Mouse (Mus musculus) fibroblast of lung, adult 2 months (primary cell): ENCODE data around the gene Ubxn6.
"Not testable (repeated sequence)": the region's sequence is repeated elsewhere in the genome, so short reads cannot be mapped to it uniquely, and the experiment has no call there.

Experiments used
- DNase-seq: peaks from one replicate; pipeline ENCODE4 v3.0.0-alpha.2; 2011; ENCODE audit warnings: low read depth

Gene Ubxn6

DNA sequence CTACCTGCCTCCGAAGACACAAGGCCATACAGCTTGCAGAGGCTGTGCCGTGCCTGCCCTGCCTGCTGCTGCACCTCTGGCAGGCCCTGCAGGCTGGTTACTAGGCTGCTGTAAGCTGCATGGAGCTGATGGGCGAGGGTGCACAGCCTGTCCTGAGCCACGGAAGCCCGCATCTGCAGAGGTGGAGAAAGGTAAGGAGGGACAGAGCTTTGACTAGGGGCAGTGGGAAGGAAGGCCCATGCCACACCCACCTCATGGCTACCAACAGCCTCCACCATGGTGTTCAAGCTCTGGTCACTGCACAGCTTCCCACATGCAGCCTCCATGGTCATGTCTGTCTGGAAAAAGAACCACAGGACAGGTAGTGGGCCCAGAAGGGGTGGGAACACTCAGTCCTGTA lies 27.3 kb upstream of the Ubxn6 start:
- no peak for DNase-seq

DNA sequence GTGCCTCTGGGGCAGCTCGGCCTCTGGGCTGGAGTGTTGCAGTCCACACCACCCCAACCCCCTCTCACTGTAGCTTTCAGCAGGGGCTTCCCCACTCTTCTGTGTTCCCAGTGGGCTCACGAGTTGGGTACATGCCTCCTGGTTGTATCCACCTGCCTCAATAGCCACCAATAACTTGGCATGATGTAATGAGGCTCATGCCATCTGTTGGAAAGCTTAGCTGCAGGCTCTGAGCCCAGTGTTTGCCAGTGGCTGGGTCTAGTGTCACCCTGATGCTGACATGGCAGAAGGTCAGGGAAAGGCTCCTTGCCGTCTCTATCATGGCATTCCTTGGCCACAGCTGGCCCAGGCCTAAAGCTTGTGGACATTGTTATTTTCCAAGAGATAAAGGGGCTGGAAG lies 26.0 kb upstream of the Ubxn6 start:
- no peak for DNase-seq

DNA sequence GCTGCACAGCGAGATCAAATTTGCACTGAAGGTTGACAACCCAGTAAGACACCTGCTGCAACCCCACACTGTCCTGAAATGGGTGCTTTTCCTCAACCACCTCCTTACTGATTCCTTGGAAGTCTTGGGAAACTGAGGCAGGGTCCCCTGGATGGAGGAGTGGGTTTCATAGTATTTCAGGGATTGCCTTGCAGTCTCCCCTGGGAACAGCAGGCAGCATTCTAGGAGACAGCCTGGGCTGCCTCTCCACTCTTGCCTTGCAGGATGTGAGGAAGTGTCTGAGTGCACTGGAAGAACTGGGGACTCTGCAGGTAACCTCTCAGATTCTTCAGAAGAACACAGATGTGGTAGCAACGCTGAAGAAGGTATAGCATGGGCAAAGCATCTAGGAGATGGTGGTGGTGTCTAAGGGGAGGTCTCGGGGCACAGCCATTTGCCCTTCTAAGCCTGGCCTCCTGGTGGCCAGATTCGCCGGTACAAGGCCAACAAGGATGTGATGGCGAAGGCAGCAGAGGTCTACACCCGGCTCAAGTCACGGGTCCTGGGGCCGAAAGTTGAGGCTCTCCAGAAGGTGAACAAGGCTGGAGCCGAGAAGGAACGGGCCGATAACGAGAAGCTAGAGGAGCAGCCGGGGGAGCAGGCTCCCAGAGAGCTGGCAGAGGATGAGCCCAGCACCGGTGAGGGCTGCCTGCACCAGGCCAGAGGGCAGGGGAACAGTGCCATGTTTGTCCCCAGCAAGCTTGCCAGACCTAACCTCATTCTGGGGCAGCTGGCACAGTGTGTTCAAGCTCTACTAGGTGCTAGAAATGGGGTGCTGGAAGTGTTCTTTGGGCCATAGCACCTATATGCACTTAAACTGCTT lies 24.1 kb upstream of the Ubxn6 start:
- no peak for DNase-seq

DNA sequence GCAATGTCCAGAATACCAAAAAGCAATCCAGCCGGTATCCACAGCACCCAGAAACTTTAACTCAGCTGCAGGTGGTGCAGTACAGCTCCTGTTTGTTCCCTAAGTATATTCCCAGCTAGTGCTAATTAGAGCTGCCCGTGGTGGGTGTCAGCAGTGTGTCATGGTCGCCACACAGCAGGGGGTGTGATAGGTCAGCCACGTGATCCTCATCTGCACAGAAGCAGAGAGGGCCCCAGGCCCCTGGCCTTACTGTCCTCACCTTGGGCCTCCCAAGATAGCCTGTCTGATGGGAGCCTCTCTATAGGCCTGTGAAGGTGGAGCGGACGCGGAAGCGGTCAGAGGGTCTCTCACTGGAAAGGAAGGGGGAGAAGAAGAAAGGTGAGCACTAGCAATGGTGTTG lies 23.4 kb upstream of the Ubxn6 start:
- no peak for DNase-seq

DNA sequence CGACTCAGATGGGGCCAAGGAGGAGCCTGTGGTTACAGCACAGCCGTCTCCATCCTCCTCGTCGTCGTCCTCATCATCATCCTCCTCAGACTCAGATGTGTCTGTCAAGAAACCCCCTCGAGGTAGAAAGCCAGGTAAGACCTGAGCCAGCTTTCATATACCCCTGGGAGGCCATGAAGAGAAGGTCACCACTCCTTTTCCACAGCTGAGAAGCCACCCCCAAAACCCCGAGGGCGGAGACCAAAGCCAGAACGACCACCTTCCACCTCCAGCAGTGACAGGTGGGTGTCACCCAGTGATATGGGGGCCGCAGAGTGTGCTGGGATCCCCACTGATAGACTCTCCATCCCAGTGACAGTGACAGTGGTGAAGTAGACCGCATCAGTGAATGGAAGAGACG lies 22.1 kb upstream of the Ubxn6 start:
- no peak for DNase-seq

DNA sequence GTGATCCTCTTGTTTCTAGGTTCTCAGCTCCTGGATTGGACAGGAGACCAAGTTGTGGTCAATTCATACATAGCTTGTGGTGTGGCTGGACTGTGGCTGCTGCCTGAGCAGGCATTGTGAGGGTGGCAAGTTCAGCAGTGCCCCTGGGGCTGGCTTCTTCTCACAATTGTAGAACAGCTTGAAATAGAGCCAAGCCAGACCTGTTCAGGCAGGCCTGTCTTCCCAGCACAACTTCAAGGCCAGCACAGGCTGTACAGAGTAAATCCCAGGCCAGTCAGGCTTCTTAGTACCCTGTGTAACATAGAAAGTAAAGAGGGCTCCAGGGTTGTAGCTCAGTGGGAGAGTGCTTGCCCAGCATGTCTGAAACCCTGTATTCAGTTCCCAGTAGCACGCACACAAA lies 18.0 kb upstream of the Ubxn6 start:
- DNase-seq = peak; percentile 27

DNA sequence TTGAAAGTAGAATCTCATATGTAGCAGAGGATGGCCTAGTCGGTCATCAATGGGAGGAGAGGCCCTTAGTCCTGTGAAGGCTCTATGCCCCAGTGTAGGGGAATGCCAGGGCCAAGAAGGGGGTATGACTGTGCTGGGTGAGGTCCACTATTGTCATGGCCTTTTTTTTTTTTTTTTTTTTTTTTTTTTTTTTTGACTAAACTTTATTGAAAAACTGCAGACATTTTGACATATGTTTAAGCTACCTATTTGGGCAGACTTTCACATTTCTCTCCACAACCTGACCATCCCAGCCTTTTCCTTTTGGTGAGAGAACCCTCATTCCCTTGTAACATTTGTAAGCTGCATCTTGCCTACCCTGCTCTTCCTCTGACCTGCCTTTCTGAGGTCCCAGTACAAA lies 17.5 kb upstream of the Ubxn6 start:
- DNase-seq = no peak

DNA sequence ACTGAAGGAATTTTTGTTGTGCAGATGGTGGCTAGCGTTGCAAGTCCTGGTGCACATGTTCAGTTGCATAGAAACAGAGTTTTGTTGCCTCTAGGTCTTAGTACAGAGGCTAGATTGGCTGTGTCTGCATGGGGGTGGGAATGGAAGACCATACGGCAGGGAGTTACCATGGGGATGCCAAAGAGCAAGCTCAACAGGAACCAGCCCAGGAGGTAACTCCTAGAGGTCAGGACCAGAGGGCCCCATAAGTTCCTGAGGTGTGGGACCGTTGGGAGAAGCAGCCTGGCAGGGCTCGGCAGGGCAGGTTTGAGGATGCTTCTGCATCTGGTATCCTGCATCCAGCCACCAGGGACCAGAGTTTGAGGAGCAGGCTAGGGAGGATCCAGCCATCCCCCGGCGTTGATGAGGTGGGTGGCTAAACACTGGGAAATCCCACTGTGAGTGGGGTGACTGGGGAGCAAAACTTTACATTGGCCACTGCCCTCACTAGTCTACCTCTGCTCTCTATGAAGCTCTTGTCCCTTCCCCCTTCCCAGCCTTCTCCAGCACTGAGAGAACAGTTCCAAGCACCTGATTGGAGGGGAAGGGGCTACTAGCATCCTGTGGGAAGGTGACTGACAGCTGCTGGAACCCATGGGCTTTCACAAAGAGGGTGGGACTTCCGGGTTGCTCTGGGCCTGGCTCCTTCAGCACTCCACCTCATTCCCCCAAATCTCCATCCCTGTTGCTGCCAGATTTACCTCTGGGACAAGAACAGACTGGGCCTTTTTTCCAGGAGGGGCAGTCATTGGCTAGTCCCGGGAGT lies 6.2 kb upstream of the Ubxn6 start:
- DNase-seq = peak; percentile 61

DNA sequence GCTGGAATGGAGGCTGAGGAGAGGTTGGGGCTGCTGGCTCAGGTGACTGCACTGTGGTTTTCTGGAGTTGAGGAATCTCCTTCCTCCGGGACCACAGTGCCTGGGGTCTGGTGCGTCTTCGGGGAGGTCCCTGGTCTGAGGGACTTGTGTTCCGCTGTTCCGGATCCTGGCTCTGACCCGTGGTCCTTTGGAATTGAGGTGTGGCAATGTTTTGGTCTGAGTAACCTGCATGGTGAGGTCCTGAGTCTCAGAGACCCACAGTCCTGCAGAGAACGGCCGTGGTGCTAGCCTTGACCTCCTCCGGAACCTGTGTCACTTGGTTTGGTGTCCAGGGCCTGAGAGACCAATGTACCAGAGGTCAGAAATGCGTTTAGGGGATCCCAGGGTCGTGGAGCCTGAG lies 5.1 kb upstream of the Ubxn6 start:
- DNase-seq = no peak

DNA sequence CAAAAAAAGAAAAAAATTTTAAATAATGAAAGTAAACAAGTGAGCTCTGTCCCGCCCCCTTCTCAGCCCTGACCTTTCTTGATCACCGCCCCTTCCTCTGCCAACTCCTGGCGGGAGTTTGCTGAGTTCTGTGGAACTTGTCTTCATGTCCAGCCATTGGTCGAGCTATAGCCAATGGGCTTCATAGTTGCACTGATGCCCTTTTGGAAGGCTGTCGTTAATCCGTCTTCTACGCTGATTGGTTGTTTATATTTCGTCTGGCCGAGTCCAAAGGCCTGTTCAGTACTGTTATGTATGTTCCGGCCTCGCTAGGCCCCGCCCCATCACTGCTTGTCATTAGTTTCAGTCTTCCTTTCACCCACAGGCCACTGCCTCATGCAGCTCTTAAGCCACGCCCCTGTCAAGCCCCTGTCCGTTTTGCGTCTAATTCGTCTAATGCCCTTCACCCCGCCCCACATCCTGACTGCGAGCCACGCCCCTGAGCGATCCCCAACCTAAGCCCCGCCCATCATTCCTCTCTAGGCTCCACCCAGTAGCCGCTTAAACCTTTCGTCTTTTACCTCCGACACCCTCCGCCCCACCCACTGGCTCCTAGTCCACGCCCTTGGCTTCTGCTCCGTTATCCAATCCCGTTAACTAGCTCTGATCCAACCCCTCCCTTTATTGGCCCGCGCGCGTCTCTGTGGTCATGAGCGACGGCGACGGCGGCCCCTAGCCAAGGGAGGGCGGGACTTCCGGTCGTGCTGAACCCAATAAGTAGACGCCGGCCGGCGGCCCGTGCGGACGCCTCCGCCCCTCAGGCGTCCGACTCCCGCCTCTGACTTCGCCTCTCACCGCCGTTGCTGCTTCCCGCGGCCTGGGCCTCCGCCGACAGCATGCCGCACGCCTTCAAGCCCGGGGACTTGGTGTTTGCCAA lies 4.3 kb upstream of the Ubxn6 start, which contains the start of gene Hdgfl2:
Gene Hdgfl2, plus strand, starts transcription at position 755 of the 916 bp plus-strand sequence.
- peak; percentile 100 for DNase-seq

DNA sequence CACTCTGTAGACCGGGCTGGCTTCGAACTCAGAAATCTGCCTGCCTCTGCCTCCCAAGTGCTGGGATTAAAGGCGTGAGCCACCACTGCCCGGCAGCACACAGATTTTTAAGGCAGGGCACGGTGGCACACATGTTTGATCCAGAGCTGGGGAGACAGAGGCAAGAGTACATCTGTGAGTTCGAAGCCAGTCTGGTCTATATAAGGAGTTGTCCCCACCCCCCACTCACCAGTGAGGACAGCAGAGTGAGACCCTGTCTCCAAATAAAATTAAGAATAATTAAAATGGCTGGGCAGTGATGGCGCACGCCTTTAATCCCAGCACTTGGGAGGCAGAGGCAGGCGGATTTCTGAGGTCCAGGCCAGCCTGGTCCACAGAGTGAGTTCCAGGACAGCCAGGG lies 3.5 kb upstream of the Ubxn6 start:
- not testable (repeated sequence) for DNase-seq

DNA sequence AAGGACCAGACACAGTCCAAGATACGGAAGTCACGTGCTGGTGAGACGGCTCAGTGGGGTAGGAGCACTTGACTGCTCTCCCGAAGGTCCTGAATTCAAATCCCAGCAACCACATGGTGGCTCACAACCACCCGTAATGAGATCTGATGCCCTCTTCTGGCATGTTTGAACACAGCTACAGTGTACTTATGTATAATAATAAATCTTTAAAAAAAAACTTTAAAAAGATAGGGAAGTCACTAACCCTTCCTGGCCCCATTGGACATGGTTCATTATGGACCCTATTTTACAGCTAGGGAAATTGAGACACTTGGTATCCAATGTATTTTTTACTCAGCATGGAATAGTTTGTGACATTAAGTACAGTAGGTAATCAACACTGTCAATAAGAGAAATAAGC lies 2.7 kb upstream of the Ubxn6 start:
- no peak for DNase-seq

DNA sequence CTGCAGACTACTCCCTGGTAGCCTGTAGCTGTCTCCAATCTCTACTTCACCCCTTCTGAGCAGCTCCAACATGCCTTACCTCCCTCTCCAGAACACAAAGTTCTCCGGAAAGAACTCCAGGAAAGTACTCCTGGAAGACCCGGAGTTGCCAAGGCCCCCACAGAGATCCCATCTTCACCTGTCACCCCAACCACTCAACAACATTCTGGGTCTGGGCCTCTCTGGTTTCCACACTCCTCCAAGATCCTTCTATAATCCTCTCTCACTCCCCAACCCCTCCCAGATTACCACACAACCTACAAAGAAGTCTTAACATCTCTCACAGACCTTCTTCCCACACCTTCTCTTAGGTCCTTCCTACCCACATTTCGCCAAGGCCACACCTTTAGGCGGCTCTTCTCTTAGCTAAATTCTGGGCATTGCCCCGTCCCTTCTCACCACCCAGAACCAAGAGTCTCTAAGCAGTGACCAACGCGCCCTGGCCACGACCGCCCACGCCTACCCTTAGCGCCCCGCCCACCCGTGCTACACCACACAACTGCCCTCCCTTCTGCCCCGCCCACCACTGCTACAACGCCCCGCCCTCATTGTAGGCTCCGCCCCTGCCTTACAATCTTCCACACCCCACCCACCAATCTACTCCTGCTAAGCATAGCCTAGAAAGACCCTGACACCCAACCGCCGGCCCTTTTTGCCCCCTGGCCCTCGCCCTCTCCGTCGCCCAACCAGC lies 566 bp downstream of the Ubxn6 start:
- peak; percentile 76 for DNase-seq

DNA sequence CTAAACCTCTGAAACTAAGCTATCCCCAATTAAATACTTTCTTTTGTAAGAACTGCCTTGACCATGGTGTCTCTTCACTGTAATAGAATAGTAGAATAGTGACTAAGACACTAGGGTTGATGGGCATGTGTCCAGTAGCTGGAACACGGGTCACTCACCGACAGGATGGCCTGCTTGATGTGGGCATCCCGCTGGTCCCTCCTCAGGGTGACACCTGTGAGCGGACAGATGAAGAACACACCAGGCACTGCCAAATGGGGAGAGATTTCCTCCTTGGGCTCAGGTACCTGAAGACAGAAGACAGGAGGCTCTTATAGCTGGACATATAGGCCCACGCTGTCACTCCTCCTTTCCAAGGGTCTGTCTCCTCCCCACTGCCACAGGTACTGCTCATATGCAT lies 2.6 kb downstream of the Ubxn6 start:
- DNase-seq = no peak

DNA sequence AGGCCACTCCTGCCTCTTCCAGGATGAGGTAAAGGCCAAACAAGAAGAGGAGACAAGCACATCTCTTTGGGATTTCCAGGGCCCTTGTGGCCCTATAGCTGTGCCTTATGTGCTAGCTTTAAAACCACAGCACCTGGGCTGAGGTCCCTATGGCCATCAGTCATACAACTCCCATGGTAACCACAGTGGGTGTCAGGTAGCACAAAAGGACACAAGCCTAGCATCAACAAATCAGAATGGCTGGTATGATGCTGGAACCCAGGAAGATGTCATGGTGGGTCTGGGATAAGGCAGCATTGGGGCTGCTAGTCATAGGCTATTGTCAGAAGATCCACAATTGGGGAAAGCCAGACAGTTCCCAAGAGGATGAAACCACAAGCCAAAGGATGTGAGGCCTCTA lies 3.7 kb downstream of the Ubxn6 start:
- no peak for DNase-seq

DNA sequence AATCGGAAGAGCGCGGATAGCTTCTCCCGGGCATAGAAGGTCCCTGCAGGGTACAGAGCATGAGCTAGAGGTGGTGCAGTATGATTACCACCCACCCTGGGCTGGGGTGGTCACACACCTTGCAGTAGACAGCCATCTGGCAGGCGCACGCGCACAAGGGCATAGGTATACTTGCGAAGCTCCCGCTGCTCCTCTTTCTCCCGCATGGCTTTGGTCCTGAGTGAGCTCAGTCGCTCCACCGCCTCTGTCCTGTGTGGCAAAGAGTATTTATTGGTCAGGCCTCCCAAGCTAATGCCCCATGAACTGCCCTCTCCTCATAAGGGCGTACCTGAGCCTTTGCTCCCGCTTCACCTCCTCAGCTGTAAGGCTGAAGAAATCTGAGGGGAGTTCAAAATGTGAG lies 5.8 kb downstream of the Ubxn6 start:
- no peak for DNase-seq

DNA sequence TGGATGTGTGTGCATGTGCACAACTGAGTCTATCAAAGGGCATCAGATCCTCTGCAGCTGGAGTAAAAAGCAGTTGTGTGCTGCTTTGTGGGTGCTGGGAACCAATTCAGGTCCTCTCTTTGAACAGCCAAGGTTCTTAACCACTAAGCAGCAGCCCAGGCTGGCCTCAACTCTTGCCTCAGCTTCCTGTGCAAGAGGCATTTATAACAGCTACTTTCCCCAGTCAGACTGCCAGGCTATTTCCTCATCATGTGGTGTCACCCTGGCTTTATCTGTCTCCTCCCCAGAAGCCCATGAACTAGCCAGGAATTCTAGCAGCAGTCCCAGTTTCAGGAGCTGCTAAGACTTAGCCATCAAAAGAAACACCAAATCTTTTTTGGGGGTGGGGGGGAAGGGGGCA lies 8.4 kb downstream of the Ubxn6 start:
- no peak for DNase-seq

DNA sequence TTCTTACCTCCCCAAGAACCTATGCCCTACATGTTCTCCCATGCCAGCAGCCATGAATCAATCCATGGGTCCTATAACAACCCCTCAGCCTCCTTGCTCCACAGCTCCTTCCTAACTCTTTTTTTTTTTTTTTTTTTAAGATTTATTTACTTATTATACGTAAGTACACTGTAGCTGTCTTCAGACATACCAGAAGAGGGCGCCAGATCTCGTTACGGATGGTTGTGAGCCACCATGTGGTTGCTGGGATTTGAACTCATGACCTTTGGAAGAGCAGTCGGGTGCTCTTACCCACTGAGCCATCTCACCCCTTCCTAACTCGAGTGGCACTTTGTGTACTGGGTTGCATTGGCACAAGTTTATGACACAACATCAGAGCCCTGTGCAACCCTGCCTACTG lies 9.1 kb downstream of the Ubxn6 start:
- DNase-seq = not testable (repeated sequence)

DNA sequence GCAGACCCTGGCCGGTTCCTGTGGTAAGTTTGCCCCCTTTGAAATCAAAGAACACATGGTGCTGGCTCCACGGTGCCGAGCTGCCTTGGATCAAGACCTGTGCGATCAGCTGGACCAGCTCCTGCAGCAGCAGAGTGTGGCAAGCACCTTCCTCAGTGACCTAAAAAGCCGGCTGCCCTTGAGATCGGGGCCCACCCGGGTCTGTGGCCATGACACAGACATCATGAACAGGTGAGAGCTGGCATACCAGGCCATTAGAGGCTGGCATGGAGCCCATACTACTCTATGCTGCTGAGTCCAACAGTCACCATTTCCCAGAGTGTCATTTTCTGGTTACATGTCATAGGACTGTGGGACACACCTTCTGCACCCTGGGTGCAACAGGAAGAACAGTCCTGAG lies 12.7 kb downstream of the Ubxn6 start:
- no peak for DNase-seq

DNA sequence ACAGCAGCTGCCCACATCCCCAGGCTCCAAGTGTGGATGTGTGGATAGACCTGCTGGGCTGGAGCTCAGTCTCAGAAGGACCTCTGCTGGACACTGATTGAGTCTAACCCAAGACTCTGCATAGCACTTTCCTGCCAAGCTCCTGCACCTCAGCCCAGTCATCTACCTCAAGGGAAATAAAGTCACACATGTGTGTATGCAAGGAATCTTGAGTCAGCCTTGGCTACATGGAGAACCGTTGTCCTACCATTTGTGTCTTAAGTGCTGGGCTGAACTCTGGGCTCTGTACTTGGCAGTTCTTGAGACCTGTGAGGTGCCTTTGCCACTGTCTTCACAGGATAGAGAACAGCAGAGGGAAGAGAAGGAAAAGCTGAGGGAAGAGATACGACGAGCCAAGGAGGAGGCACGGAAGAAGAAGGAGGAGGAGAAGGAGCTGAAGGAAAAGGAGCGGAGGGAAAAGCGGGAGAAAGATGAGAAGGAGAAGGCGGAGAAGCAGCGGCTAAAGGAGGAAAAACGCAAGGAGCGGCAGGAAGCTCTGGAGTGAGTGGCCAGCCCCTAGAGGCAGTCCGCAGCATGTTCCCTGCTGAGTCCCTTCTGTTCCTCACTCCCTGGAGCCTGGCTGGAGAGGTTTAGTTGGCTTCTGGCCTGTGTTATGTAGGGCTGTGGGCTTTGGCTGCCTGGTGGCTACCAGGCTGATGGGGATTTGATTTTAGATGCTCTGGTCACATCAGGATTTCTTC lies 17.3 kb downstream of the Ubxn6 start:
- DNase-seq = no peak
